Mouse (Mus musculus) testis, adult 2 months (tissue): ENCODE data around the gene Babam2. TPM values are rescaled to one million over a fixed set of nuclear protein-coding genes. Genes with fewer than 3 reads are reported as not detected.
A peak's percentile ranks its signal among the peaks of the same experiment; 100 is the strongest.

ENCODE experiments used
- H3K27ac ChIP-seq: fragments of 200-500 bp; 2 replicates; pipeline ENCODE4 v1.5.1; 2012; ENCODE audit warnings: low read depth, low read length; ENCODE audit not compliant: control insufficient read depth, insufficient read depth
- H3K27me3 ChIP-seq: fragments of 200-500 bp; 2 replicates; pipeline ENCODE4 v1.6.1; 2012; ENCODE audit warnings: mild to moderate bottlenecking, low read length, moderate library complexity; ENCODE audit not compliant: control insufficient read depth, insufficient read depth
- H3K36me3 ChIP-seq: fragments of 200-500 bp; 2 replicates; pipeline ENCODE4 v1.6.1; 2012; ENCODE audit warnings: mild to moderate bottlenecking, low read length; ENCODE audit not compliant: control insufficient read depth, insufficient read depth
- H3K4me1 ChIP-seq: fragments of 200-500 bp; 2 replicates; pipeline ENCODE4 v1.6.1; 2012; ENCODE audit warnings: low read length; ENCODE audit not compliant: control insufficient read depth, insufficient read depth
- H3K4me3 ChIP-seq: fragments of 200-500 bp; 2 replicates; pipeline ENCODE4 v1.5.1; 2012; ENCODE audit warnings: low read depth, mild to moderate bottlenecking, low read length, moderate library complexity, mixed read lengths; ENCODE audit not compliant: control insufficient read depth
- CTCF ChIP-seq: fragments of 200-500 bp; IDR thresholded peaks from 2 replicates; pipeline ENCODE4 v1.5.1; 2012; ENCODE audit warnings: low read depth, mild to moderate bottlenecking, inconsistent platforms, low read length, moderate library complexity; ENCODE audit not compliant: control insufficient read depth, insufficient read depth, insufficient replicate concordance
- POLR2A ChIP-seq: fragments of 200-500 bp; IDR thresholded peaks from 2 replicates; pipeline ENCODE4 v1.6.1; 2012; ENCODE audit warnings: low read depth, mild to moderate bottlenecking, inconsistent platforms, low read length, moderate library complexity; ENCODE audit not compliant: control insufficient read depth
- polyA plus RNA-seq: library from polyadenylated mRNA; depleted of rRNA; stranded (reverse); fragments of >200 nt; gene quantifications from 2 replicates; pipeline ENCODE4 v1.2.3, GENCODE M21; 2012

Gene Babam2
- polyA plus RNA-seq, 1 experiment = 38.5 TPM

DNA sequence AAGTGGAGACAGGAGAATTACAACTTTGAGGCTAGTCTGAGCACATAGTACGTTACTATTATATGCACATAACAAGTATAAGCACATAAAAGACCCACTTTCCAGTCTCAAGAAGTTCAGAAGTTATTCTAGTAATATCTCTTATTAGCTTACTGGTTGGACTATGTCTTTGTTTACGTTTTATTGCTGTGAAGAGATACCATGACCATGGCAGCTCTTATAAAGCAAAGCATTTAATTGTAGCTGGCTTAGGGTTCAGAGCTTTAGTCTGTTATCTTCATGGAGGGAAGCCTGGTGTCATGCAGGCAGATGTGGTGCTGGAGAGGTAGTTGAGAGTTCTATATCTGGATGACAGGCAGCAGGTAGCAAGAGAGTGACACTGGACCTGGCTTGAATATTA is 68.3 kb downstream of the Babam2 start:
- H3K36me3 ChIP-seq = no peaks in the 10 kb centered on the region
- no peak overlapping the region for H3K4me3 ChIP-seq
- no peak overlapping the region for H3K27ac ChIP-seq
- TF ChIP-seq POLR2A = no peak
- no peak for TF ChIP-seq CTCF
- H3K4me1 ChIP-seq = no peaks in the 10 kb centered on the region
- no peaks in the 10 kb centered on the region for H3K27me3 ChIP-seq

DNA sequence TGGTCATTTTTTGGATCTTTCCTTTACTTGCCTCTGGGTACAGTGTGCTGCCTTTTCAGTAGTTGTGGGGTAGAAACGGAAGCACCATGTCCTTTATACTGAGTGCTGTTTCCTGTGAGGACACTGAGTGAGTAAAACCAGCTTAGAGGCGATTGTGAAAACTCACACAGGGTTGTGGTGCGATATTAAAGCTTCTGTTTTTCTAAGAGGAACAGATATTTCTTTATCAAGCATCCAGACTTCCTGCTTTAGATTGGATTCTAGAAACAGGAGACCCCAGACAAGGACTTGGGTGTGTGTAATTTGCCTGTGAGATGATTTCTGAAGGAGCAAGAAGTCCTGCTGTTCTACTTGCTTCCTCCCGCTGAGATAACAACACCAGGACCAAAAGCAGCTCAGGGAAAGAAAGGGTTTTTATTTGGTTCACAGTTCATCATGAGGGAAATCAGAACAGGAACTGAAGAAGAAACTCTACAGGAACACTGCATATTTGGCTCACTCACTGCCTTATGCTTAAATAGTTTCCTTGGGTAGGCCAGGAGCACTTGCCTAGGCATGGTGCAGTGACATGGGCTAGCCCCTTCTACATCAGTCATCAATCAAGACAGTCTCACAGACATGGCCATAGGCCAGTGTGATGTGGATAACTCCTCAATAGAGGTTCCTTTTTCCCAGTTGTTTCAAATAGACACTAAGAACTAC is 69.5 kb downstream of the Babam2 start:
- no peaks in the 10 kb centered on the region for H3K36me3 ChIP-seq
- peak overlapping the region; percentile 22; the same call in 1 of the 2 replicates for H3K27ac ChIP-seq
- no peaks in the 10 kb centered on the region for H3K4me1 ChIP-seq
- TF ChIP-seq CTCF (no peak), POLR2A (no peak)
- H3K4me3 ChIP-seq = no peak overlapping the region
- H3K27me3 ChIP-seq = no peaks in the 10 kb centered on the region

DNA sequence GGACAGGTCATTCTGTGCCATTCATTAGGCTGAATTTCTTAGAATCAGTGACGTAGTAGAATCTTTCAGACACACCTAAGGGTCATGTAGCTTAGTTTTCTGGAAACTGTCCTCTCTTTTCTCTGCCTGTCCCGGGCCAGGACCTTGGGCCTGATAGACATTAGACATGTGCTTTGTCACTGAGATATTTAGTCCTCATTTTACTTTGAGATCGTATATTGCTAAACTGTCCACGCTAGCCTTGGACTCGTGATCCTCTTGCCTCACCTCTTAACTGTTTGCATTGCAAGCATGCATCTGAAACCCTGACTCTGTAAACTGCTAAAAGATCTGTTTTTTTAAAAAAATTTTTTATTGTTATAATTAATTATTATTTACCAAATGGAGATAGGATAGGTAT is 74.0 kb downstream of the Babam2 start:
- no peaks in the 10 kb centered on the region for H3K36me3 ChIP-seq
- no peaks in the 10 kb centered on the region for H3K27me3 ChIP-seq
- H3K27ac ChIP-seq = peak overlapping the region; percentile 33; the same call in 1 of the 2 replicates
- H3K4me3 ChIP-seq = no peak overlapping the region
- TF ChIP-seq POLR2A (no peak), CTCF (no peak)
- H3K4me1 ChIP-seq = no peaks in the 10 kb centered on the region

DNA sequence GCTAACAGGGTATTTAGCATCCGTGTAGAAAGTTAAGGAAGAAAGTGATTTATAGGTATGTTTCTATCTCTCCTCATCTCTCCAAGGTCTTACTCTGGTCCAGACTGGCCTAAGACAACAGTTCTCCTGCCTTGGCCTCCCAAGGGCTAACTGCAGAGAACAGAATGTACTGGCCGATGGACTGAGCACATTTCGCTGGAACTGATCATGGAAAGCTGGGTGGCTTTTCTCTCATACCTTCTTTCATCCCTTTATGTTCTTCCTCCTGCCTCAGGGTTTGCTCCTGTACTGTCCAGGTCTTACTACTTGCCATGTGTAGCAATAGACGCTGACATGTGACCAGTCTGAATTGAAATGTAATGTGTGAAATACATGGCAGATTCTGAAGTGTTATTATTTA is 74.4 kb downstream of the Babam2 start:
- TF ChIP-seq POLR2A = no peak
- TF ChIP-seq CTCF = no peak
- Histone ChIP-seq H3K27me3 (no peaks in the 10 kb centered on the region), H3K27ac (no peak overlapping the region), H3K4me1 (no peaks in the 10 kb centered on the region), H3K36me3 (no peaks in the 10 kb centered on the region), H3K4me3 (no peak overlapping the region)

DNA sequence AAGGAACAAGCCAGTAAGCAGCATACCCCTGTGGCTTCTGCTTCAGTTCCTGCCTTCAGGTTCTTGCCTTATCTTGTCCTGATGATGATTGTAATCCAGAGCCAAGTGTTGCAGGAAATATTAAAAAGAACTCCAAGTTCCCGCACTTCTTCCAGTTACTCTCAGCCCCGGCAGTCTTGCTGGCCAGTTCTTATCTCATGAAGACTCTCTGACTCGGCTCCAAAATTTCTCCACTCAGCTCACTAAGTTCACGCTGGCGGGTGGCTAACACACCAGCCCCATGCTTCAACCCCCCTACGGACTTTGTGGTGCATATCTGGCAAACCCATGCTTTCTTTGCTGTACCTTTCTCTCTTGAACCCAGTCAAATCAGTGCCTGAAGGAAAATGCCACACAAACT is 77.5 kb downstream of the Babam2 start:
- Histone ChIP-seq H3K36me3 (no peaks in the 10 kb centered on the region), H3K4me3 (no peak overlapping the region), H3K27ac (no peak overlapping the region), H3K27me3 (no peaks in the 10 kb centered on the region), H3K4me1 (no peaks in the 10 kb centered on the region)
- no peak for TF ChIP-seq POLR2A
- TF ChIP-seq CTCF = no peak

DNA sequence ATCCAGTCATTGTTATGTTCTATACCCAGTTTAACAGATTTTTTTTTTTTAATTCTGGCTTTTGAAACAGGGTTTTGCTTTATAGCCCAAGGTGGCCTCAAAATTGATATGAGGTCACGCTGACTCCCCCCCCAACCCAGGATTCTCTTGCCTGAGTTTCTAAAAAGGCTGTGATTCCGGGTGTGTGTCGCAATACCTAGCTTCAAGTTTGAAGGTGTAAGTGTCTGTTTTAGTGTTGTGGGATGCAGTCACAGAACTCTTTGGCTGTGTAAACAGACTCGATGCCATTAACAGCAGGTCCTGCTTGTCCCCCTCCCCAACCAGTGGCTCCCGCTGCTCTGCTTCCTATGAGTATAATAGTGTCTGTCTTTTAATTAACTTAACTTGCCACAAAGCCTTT is 84.1 kb downstream of the Babam2 start:
- Histone ChIP-seq H3K4me3 (no peak overlapping the region), H3K4me1 (no peaks in the 10 kb centered on the region), H3K27ac (no peak overlapping the region), H3K27me3 (no peaks in the 10 kb centered on the region), H3K36me3 (no peaks in the 10 kb centered on the region)
- no peak for TF ChIP-seq POLR2A
- no peak for TF ChIP-seq CTCF

DNA sequence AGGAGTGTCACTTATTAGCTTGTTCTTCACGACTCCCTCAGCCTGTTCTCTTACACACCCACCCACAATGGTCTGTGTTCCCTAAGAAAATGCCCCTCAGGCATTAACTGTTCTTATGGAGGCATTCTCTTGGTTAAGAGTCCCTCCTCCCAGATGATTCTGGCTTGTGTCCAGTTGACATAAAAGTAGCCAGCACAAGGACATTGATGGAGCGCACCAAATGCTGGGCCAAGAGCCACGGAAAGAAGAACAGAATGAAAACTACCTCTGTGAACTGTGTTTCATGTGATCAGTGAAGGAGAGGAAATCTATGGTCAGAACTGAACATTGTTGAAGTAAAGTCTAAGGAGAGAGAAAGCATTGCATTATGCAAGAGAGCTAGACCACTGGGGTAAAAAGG is 89.7 kb downstream of the Babam2 start:
- Histone ChIP-seq H3K27ac (no peak overlapping the region), H3K4me1 (no peaks in the 10 kb centered on the region; the same call in 1 of the 2 replicates), H3K4me3 (no peak overlapping the region), H3K27me3 (no peaks in the 10 kb centered on the region), H3K36me3 (no peaks in the 10 kb centered on the region)
- no peak for TF ChIP-seq CTCF

DNA sequence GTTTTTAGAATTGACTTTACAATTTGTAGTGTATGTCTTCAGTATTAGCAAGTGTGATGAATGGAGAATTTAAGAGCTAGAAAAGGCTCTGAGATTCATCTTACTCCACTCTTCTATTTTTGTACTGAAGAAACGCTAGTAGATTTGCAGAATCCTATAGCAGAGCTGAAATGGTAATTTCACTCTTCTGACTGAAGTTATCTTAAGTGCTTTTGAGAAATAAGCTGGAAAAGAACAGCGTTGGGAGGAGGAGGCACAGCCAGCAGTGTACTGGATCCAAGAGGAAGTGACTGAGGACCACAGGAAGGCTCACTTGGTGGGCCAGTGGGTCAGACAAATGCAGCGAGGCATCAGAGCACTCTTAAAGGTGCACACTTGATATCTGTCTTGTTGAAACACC is 90.1 kb downstream of the Babam2 start:
- H3K27ac ChIP-seq = no peak overlapping the region
- TF ChIP-seq CTCF (no peak), POLR2A (no peak)
- no peaks in the 10 kb centered on the region; the same call in 1 of the 2 replicates for H3K4me1 ChIP-seq
- H3K4me3 ChIP-seq = no peak overlapping the region
- H3K27me3 ChIP-seq = no peaks in the 10 kb centered on the region
- H3K36me3 ChIP-seq = no peaks in the 10 kb centered on the region
